Mouse (Mus musculus): Measurements from ENCODE around the gene Hs6st2. TPM values are rescaled to one million over a fixed set of nuclear protein-coding genes. Genes with fewer than 3 reads are reported as not detected.

Hs6st2 gene
- polyA plus RNA-seq, 2 experiments: 19.3 to 27.0 TPM

GRCm38 (mm10) chrX:51531136-51531535, 150.5 kb downstream of the Hs6st2 start:
- no peaks in the 10 kb centered on the region for H3K36me3 ChIP-seq (ENCODE audit: control insufficient read depth, insufficient read depth, low read length)
- no peak overlapping the region for H3K4me3 ChIP-seq (replicated peaks; ENCODE audit: low read length)
- DNase-seq (ENCODE audit: low spot score): no peak
- no peak overlapping the region for H3K4me2 ChIP-seq (replicated peaks; ENCODE audit: low read depth, low read length, severe bottlenecking)
- no peak for TF ChIP-seq POLR2A (IDR thresholded peaks at IDR 0.05; ENCODE audit: borderline replicate concordance, extremely low read depth, insufficient read depth, insufficient read length)
- H3K9me3 ChIP-seq (ENCODE audit: control insufficient read depth, low read length): no peaks in the 10 kb centered on the region
- 75% methylated on average over 1 of the region's 1 CpGs for WGBS
- no peak overlapping the region for H3K9ac ChIP-seq (ENCODE audit: low read depth, low read length, severe bottlenecking)
- ATAC-seq (ENCODE audit: low FRiP score, low read depth): no peak
- H3K27ac ChIP-seq (replicated peaks; ENCODE audit: low read depth, low read length): no peak overlapping the region
- no peaks in the 10 kb centered on the region for H3K27me3 ChIP-seq (ENCODE audit: control insufficient read depth, insufficient read depth, low read length)
- H3K4me1 ChIP-seq (ENCODE audit: control insufficient read depth, insufficient read depth, low read length): no peaks in the 10 kb centered on the region

- H3K4me3 ChIP-seq (replicated peaks; ENCODE audit: low read length): no peak overlapping the region
- ATAC-seq (ENCODE audit: low FRiP score, low read depth) (no peak), DNase-seq (ENCODE audit: low spot score) (no peak)
- no peaks in the 10 kb centered on the region for H3K36me3 ChIP-seq (ENCODE audit: control insufficient read depth, insufficient read depth, low read length)
- no peaks in the 10 kb centered on the region for H3K4me1 ChIP-seq (ENCODE audit: control insufficient read depth, insufficient read depth, low read length)
- no peak overlapping the region for H3K27ac ChIP-seq (replicated peaks; ENCODE audit: low read depth, low read length)
- TF ChIP-seq POLR2A (IDR thresholded peaks at IDR 0.05; ENCODE audit: borderline replicate concordance, extremely low read depth, insufficient read depth, insufficient read length): no peak
- no peak overlapping the region for H3K4me2 ChIP-seq (replicated peaks; ENCODE audit: low read depth, low read length, severe bottlenecking)
- no peak overlapping the region for H3K9ac ChIP-seq (ENCODE audit: low read depth, low read length, severe bottlenecking)
- no peaks in the 10 kb centered on the region for H3K9me3 ChIP-seq (ENCODE audit: control insufficient read depth, low read length)
- H3K27me3 ChIP-seq (ENCODE audit: control insufficient read depth, insufficient read depth, low read length): no peaks in the 10 kb centered on the region
Measured at GRCm38 (mm10) chrX:51528601-51529000, 153.1 kb downstream of the Hs6st2 start.

GRCm38 (mm10) chrX:51514831-51515230, 166.8 kb downstream of the Hs6st2 start:
- Histone ChIP-seq H3K4me3 (replicated peaks; ENCODE audit: low read length) (no peak overlapping the region), H3K27ac (replicated peaks; ENCODE audit: low read depth, low read length) (no peak overlapping the region), H3K9me3 (ENCODE audit: control insufficient read depth, low read length) (no peaks in the 10 kb centered on the region), H3K27me3 (ENCODE audit: control insufficient read depth, insufficient read depth, low read length) (no peaks in the 10 kb centered on the region), H3K4me1 (ENCODE audit: control insufficient read depth, insufficient read depth, low read length) (no peaks in the 10 kb centered on the region), H3K4me2 (replicated peaks; ENCODE audit: low read depth, low read length, severe bottlenecking) (no peak overlapping the region), H3K36me3 (ENCODE audit: control insufficient read depth, insufficient read depth, low read length) (no peaks in the 10 kb centered on the region), H3K9ac (ENCODE audit: low read depth, low read length, severe bottlenecking) (no peak overlapping the region)
- no peak for ATAC-seq (ENCODE audit: low FRiP score, low read depth)
- WGBS: 22% methylated on average over 1 of the region's 1 CpGs
- DNase-seq (ENCODE audit: low spot score): no peak
- no peak for TF ChIP-seq POLR2A (IDR thresholded peaks at IDR 0.05; ENCODE audit: borderline replicate concordance, extremely low read depth, insufficient read depth, insufficient read length)

GRCm38 (mm10) chrX:51506526-51506925, 175.1 kb downstream of the Hs6st2 start:
- 53% methylated on average over 4 of the region's 4 CpGs for WGBS
- no peak for ATAC-seq (ENCODE audit: low FRiP score, low read depth)
- TF ChIP-seq POLR2A (IDR thresholded peaks at IDR 0.05; ENCODE audit: borderline replicate concordance, extremely low read depth, insufficient read depth, insufficient read length): no peak

GRCm38 (mm10) chrX:51505691-51506090, 176.0 kb downstream of the Hs6st2 start:
- Histone ChIP-seq H3K9ac (ENCODE audit: low read depth, low read length, severe bottlenecking) (no peak overlapping the region), H3K36me3 (ENCODE audit: control insufficient read depth, insufficient read depth, low read length) (no peaks in the 10 kb centered on the region), H3K4me1 (ENCODE audit: control insufficient read depth, insufficient read depth, low read length) (no peaks in the 10 kb centered on the region), H3K27me3 (ENCODE audit: control insufficient read depth, insufficient read depth, low read length) (no peaks in the 10 kb centered on the region), H3K9me3 (ENCODE audit: control insufficient read depth, low read length) (no peaks in the 10 kb centered on the region), H3K4me2 (replicated peaks; ENCODE audit: low read depth, low read length, severe bottlenecking) (no peak overlapping the region), H3K4me3 (replicated peaks; ENCODE audit: low read length) (no peak overlapping the region), H3K27ac (replicated peaks; ENCODE audit: low read depth, low read length) (no peak overlapping the region)
- TF ChIP-seq POLR2A (IDR thresholded peaks at IDR 0.05; ENCODE audit: borderline replicate concordance, extremely low read depth, insufficient read depth, insufficient read length): no peak
- ATAC-seq (ENCODE audit: low FRiP score, low read depth) (no peak), DNase-seq (ENCODE audit: low spot score) (no peak)
- 59% methylated on average over 1 of the region's 1 CpGs for WGBS

More at GRCm38 (mm10) chrX:51506526-51506925, 175.1 kb downstream of the Hs6st2 start:
- H3K4me2 ChIP-seq (replicated peaks; ENCODE audit: low read depth, low read length, severe bottlenecking): no peak overlapping the region
- no peaks in the 10 kb centered on the region for H3K27me3 ChIP-seq (ENCODE audit: control insufficient read depth, insufficient read depth, low read length)
- no peak overlapping the region for H3K27ac ChIP-seq (replicated peaks; ENCODE audit: low read depth, low read length)
- no peaks in the 10 kb centered on the region for H3K4me1 ChIP-seq (ENCODE audit: control insufficient read depth, insufficient read depth, low read length)
- H3K36me3 ChIP-seq (ENCODE audit: control insufficient read depth, insufficient read depth, low read length): no peaks in the 10 kb centered on the region
- H3K9ac ChIP-seq (ENCODE audit: low read depth, low read length, severe bottlenecking): no peak overlapping the region
- no peak for DNase-seq (ENCODE audit: low spot score)
- no peaks in the 10 kb centered on the region for H3K9me3 ChIP-seq (ENCODE audit: control insufficient read depth, low read length)
- H3K4me3 ChIP-seq (replicated peaks; ENCODE audit: low read length): no peak overlapping the region

Measured in limb, embryonic 14.5 days (tissue).